Mouse (Mus musculus) heart, embryonic 14.5 days (tissue): ENCODE data around the gene Snap91. TPM values are rescaled to one million over a fixed set of nuclear protein-coding genes. Genes with fewer than 3 reads are reported as not detected.

Source experiments
- ATAC-seq: fragments of 200-750 bp; cut with Nextera tagmentation; 2 replicates; pipeline ENCODE4 v1.8.0; 2017; ENCODE audit warnings: low read depth, moderate TSS enrichment; ENCODE audit not compliant: insufficient number of reproducible peaks, insufficient read depth, low FRiP score
- H3K27ac ChIP-seq, 2 experiments: fragments of 200-500 bp in 1 of 2; fragments of 300-500 bp in 1 of 2; sonication (generic) in 1 of 2; replicated peaks in 1 of 2; 2 replicates each; pipeline ENCODE4 v1.5.1; 2012 to 2014; ENCODE audit warnings: low read depth in 2 of 2, low read length in 2 of 2, control low read depth in 1 of 2, mild to moderate bottlenecking in 1 of 2, mixed read lengths in 1 of 2; ENCODE audit not compliant: control insufficient read depth in 1 of 2, insufficient read depth in 1 of 2
- H3K27me3 ChIP-seq: fragments of 300-500 bp; sonication (generic); 2 replicates; pipeline ENCODE4 v1.6.1; 2014; ENCODE audit warnings: mild to moderate bottlenecking, low read length, control low read depth; ENCODE audit not compliant: control insufficient read depth, insufficient read depth
- H3K36me3 ChIP-seq: fragments of 300-500 bp; sonication (generic); 2 replicates; pipeline ENCODE4 v1.6.1; 2014; ENCODE audit warnings: mild to moderate bottlenecking, control low read depth, low read length, mixed read lengths; ENCODE audit not compliant: control insufficient read depth, insufficient read depth
- H3K4me1 ChIP-seq, 2 experiments: fragments of 200-500 bp in 1 of 2; fragments of 300-500 bp in 1 of 2; sonication (generic) in 1 of 2; 2 replicates each; pipeline ENCODE4 v1.6.1; 2012 to 2014; ENCODE audit warnings: low read length in 2 of 2, control low read depth in 1 of 2, mixed read lengths in 1 of 2; ENCODE audit not compliant: control insufficient read depth in 2 of 2, insufficient read depth in 2 of 2
- H3K4me2 ChIP-seq: fragments of 300-500 bp; sonication (generic); 2 replicates; pipeline ENCODE4 v1.6.1; 2014; ENCODE audit warnings: mild to moderate bottlenecking, low read length
- H3K4me3 ChIP-seq, 2 experiments: fragments of 200-500 bp in 1 of 2; fragments of 300-500 bp in 1 of 2; sonication (generic) in 1 of 2; 2 replicates each; pipeline ENCODE4 v1.5.1; 2012 to 2014; ENCODE audit warnings: low read length in 2 of 2, mild to moderate bottlenecking in 2 of 2, control low read depth in 1 of 2, low read depth in 1 of 2, moderate library complexity in 1 of 2; ENCODE audit not compliant: control insufficient read depth in 1 of 2, insufficient read depth in 1 of 2
- H3K9ac ChIP-seq: fragments of 300-500 bp; sonication (generic); 2 replicates; pipeline ENCODE4 v1.6.1; 2014; ENCODE audit warnings: mild to moderate bottlenecking, low read length
- H3K9me3 ChIP-seq: fragments of 300-500 bp; sonication (generic); 2 replicates; pipeline ENCODE4 v1.6.1; 2016; ENCODE audit warnings: low read length, control low read depth; ENCODE audit not compliant: control insufficient read depth
- WGBS: fragments of 180-500 bp; shearing (Covaris S2); extraction: QIAGEN DNeasy Blood & Tissue Kit; methylation state at CpG from one replicate; pipeline ENCODE4 v1.1.7; 2014; 5-methylcytosine and 5-hydroxymethylcytosine counted together
- polyA plus RNA-seq: library from polyadenylated mRNA; unstranded; fragments of >200 nt; fragmentation: Nextera tagmentation; extraction: Ambion mirVana; gene quantifications from 2 replicates; pipeline ENCODE4 v1.2.1, GENCODE M21; 2014

Gene Snap91
- polyA plus RNA-seq, 1 experiment from 2014 or later = 63.1 TPM

DNA sequence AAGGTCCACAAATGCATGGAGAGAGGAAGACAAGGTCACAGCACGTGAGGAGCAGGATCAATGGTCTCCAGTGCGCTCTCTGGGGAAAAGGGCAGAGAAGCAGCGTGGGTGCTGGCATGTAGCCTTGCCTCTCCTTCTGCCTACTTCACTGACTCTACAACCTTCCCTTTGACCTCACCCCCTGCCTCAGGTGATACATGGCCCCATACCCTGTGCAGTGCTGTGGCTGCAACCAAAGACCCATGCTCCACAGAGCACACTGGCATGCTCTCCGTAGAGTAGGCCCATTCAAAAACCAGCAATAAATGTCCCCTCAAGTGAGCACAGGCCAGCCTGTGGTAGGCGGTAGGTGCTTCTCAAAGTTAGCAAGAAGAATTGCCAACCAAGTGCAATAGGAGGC is 28.8 kb downstream of the Snap91 start:
- Histone ChIP-seq H3K4me2 (no peak overlapping the region), H3K27ac (no peak overlapping the region), H3K4me1 (peaks cover 5 to 33% of the 10 kb centered on the region in 2 experiments), H3K9me3 (no peaks in the 10 kb centered on the region), H3K27me3 (no peaks in the 10 kb centered on the region), H3K9ac (no peak overlapping the region), H3K4me3 (no peak overlapping the region), H3K36me3 (no peaks in the 10 kb centered on the region)
- no peak; the same call in 1 of the 2 replicates for ATAC-seq
- 95% methylated on average over 5 of the region's 5 CpGs for WGBS

DNA sequence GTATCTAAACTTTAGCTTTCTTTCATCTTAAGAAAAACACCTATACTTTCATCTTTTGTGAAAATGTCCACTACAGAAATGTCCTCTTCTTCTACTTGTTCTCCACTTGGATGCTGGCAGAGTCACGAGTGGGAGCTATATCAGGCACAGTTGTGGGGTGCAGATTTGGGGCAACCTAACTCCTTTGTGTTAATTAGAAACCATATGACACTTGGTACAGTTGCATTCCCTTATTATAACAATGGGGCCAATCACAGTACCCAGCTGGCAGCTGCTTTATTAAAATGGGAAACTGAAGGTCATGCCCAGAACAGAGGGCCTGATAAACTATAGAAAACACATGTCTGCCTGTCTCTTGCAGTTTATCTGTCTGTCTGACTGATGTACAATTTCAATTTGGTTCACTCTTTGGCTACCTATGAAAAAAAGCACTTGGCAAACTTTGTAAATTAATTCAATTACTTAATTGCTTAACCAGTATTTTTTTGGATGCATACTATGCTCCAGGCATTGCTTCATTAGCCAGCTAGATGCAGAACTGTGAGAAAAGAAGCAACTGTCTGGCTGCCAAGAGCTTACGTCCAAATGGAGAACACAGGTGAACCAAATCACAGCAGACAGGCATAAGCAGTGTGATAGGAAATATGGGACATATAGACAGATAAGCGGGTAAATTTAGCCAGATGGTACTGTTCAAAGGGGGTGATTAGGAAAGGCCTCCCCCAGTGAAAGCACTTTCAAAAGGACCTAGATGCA is 29.8 kb downstream of the Snap91 start:
- Histone ChIP-seq H3K4me3 (no peak overlapping the region), H3K9me3 (no peaks in the 10 kb centered on the region), H3K36me3 (no peaks in the 10 kb centered on the region), H3K27ac (no peak overlapping the region), H3K27me3 (no peaks in the 10 kb centered on the region), H3K4me1 (peaks cover 5 to 33% of the 10 kb centered on the region in 2 experiments), H3K9ac (no peak overlapping the region), H3K4me2 (no peak overlapping the region)
- ATAC-seq = no peak
- WGBS = 67% methylated on average over 3 of the region's 3 CpGs

DNA sequence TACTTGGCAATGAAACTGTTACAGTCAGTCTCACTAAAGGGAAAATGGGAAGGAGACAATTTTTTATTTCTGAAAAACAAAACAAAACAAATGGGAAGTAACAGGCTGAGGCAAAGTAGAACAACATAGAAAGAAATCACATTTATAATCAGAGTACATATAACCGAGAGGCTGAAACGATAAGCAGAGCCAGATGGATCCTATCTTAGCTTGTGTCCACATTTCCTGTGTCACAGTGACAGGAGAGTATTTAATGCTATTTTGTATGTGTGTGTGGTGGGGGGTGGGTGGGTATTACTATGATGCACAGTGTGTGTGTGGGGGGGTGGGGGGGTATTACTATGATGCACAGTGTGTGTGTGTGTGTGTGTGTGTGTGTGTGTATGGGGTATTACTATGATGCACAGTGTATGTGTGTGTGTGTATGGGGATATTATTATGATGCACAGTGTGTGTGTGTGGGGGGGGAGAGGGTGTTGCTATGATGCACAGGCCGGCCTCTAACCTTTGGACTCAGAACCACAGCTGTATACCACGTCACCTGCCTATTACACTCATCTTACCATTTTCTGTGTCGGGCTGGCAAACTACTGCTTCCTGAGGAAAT is 36.6 kb downstream of the Snap91 start:
- Histone ChIP-seq H3K4me3 (no peak overlapping the region), H3K9ac (no peak overlapping the region), H3K27ac (no peak overlapping the region), H3K9me3 (no peaks in the 10 kb centered on the region), H3K4me1 (peaks cover 4 to 14% of the 10 kb centered on the region in 2 experiments; a peak in 3 of 4 replicates), H3K27me3 (no peaks in the 10 kb centered on the region), H3K4me2 (no peak overlapping the region), H3K36me3 (peaks cover 4% of the 10 kb centered on the region; the same call in 1 of the 2 replicates)
- no peak for ATAC-seq
- WGBS = 82% methylated on average over 5 of the region's 5 CpGs

DNA sequence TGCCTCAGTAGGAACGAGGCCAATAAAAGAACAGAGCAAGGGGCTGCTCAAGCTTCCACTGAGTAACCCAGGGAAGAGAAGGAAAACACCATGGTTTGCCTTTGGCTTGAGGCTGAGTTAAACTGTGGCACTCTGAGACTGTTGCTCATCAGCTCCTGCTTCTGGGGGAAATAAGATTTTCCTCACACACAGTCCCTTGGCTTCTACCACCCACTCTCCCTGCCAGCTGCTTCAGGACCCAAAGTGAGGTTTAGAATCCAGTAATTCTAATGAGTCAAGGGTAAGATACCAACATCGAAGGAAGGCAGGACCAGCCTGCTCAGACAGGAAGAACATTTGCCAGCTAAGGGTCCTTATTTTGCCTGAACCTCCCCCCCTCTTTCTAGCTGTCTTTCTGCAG is 50.7 kb downstream of the Snap91 start:
- no peak for ATAC-seq
- Histone ChIP-seq H3K27ac (no peak overlapping the region), H3K4me1 (peaks cover 2 to 7% of the 10 kb centered on the region in 2 experiments; a peak in 2 of 4 replicates), H3K4me2 (no peak overlapping the region), H3K9ac (no peak overlapping the region), H3K4me3 (no peak overlapping the region), H3K9me3 (0 out of 2 replicates have a peak, but pooled peaks cover 3% of the 10 kb centered on the region), H3K27me3 (no peaks in the 10 kb centered on the region), H3K36me3 (peaks cover 79% of the 10 kb centered on the region)
- 57% methylated on average over 2 of the region's 2 CpGs for WGBS

DNA sequence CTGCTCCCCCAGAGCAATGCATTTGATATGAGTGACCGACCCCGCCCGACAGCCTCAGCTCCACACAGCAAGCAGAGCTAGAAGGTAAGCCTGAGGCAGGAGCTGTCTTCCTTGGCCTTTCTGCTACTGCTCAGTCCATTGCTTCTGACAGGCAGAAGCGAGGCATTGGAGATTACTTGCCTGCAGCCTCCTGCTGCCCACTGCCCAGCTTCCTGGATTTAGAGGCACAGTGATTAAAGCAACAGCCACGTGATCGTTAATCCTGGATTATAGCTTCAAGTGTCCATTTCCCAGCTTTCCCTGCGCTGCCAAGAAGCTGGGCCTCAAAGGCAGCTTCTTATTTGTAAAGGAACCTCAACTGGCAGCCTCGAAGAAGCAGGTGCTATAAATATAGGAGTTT is 51.4 kb downstream of the Snap91 start:
- Histone ChIP-seq H3K27ac (no peak overlapping the region), H3K4me3 (no peak overlapping the region), H3K9ac (no peak overlapping the region), H3K4me1 (peaks cover 2 to 7% of the 10 kb centered on the region in 2 experiments; a peak in 2 of 4 replicates), H3K4me2 (no peak overlapping the region), H3K9me3 (0 out of 2 replicates have a peak, but pooled peaks cover 3% of the 10 kb centered on the region), H3K36me3 (peaks cover 81% of the 10 kb centered on the region), H3K27me3 (no peaks in the 10 kb centered on the region)
- 64% methylated on average over 8 of the region's 8 CpGs for WGBS
- ATAC-seq = no peak

DNA sequence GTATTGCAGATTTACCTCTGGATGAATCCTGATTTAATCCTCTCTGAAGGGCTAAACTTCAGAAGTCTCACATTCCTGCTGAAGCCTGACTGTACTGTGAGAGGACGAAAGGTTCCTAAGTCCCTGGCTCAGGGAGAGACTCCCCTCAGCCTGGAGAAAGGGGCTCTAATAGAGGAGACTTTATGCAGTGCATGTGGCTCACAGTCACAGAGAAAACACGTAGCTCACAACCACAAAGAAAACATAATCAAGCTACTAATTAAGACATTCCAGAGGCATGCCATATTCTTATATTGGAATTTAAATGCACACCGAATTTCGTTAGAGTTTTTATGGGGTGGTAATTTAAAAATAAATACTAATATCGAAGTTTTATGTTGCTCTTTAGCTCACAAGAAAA is 61.1 kb downstream of the Snap91 start:
- Histone ChIP-seq H3K9me3 (no peaks in the 10 kb centered on the region), H3K36me3 (peaks cover 58% of the 10 kb centered on the region), H3K4me3 (no peak overlapping the region), H3K4me1 (no peaks in the 10 kb centered on the region), H3K27ac (no peak overlapping the region), H3K27me3 (no peaks in the 10 kb centered on the region), H3K4me2 (no peak overlapping the region), H3K9ac (no peak overlapping the region)
- 82% methylated on average over 5 of the region's 5 CpGs for WGBS
- no peak for ATAC-seq

DNA sequence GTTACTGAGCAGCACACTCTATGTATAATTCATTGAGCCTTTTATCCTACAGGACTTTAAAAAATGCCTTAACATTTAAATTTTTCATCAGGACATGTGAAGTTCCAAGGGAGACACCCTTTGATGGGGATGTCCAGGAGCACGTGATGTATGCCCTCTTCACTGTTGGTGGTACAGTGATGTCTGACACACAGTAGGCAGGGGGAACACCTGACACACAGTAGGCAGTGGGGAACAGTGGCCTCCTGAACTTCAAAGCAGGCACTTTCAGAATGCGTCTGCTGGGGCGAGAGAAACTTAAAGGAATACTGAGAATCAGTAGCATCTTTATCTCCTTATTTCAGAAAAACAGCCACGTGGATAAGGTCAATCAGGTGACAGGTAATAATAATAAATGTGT is 62.8 kb downstream of the Snap91 start:
- WGBS = 57% methylated on average over 4 of the region's 4 CpGs
- Histone ChIP-seq H3K4me2 (no peak overlapping the region), H3K27me3 (no peaks in the 10 kb centered on the region), H3K36me3 (peaks cover 46% of the 10 kb centered on the region), H3K4me1 (no peaks in the 10 kb centered on the region), H3K4me3 (no peak overlapping the region), H3K9me3 (no peaks in the 10 kb centered on the region), H3K27ac (no peak overlapping the region), H3K9ac (no peak overlapping the region)
- ATAC-seq = no peak
